Mouse (Mus musculus): ENCODE results near the gene Bpgm.

Gene Bpgm

GRCm38 (mm10) chr6:34528131-34528530, 52.1 kb downstream of the Bpgm start:
- DNase-seq (ENCODE audit: low spot score), result no peak

- no peak for DNase-seq (ENCODE audit: low spot score)
These were observed 54.0 kb downstream of the Bpgm start for GRCm38 (mm10) chr6:34529992-34530391.

GRCm38 (mm10) chr6:34533055-34533454, 57.0 kb downstream of the Bpgm start:
- DNase-seq (ENCODE audit: low spot score), result no peak

- no peak for DNase-seq (ENCODE audit: low spot score)
These were observed 57.9 kb downstream of the Bpgm start for GRCm38 (mm10) chr6:34533896-34534295.

- DNase-seq (ENCODE audit: low spot score), result no peak
These were observed 66.9 kb downstream of the Bpgm start for GRCm38 (mm10) chr6:34542866-34543265.

GRCm38 (mm10) chr6:34543303-34544206, 67.5 kb downstream of the Bpgm start:
- no peak for DNase-seq (ENCODE audit: low spot score)

- DNase-seq (ENCODE audit: low spot score), result no peak
These were observed 68.2 kb downstream of the Bpgm start for GRCm38 (mm10) chr6:34544207-34544602.

GRCm38 (mm10) chr6:34545286-34545685, 69.3 kb downstream of the Bpgm start:
- no peak for DNase-seq (ENCODE audit: low spot score)

GRCm38 (mm10) chr6:34548406-34548990, 72.5 kb downstream of the Bpgm start:
- peak; percentile 14 for DNase-seq (ENCODE audit: low spot score)

GRCm38 (mm10) chr6:34549017-34549416, 73.0 kb downstream of the Bpgm start:
- DNase-seq (ENCODE audit: low spot score), result peak; percentile 71

GRCm38 (mm10) chr6:34552489-34553157, 76.6 kb downstream of the Bpgm start:
- DNase-seq (ENCODE audit: low spot score), result no peak

GRCm38 (mm10) chr6:34554291-34554997, 78.4 kb downstream of the Bpgm start:
- no peak for DNase-seq (ENCODE audit: low spot score)

Measured in urinary bladder, postnatal 14 days (tissue).